Mouse (Mus musculus) stomach, postnatal 0 days (tissue): ENCODE data around the gene Abcc8.

Experiments
- CTCF ChIP-seq: IDR thresholded peaks from 2 replicates; pipeline ENCODE4 v1.5.1; 2016; ENCODE audit warnings: antibody characterized with exemption, low read depth, mild to moderate bottlenecking, moderate library complexity
- EP300 ChIP-seq: optimal IDR thresholded peaks from 2 replicates; pipeline ENCODE3; 2016; ENCODE audit warnings: antibody characterized with exemption

DNA sequence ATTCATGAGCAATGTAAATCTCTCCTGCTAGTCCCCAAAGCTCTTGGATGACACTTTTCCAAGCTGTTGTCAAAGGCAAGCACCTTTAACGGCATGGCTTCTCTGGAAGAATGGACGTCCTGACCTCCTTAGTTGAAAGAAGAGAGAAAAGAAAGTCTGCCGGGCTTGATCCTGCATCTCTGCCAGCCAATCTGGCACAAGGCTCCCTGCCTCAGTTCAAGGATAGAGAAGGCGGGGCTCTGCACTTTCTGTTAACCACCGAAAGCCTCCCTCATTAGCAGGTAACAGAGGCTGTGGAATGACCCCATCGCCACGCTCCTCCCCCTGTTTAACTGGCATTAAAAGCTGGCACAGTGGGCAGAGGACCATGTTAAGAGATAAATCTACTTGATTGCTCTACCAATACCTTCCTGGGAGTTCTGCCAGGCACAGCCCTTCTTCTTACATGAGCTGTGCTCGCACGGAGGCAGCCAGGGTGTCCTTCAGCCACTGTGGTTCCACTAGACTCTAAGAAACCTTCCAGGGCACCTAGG is 26.9 kb downstream of the Abcc8 start:
- TF ChIP-seq CTCF (no peak), EP300 (no peak)
